Mouse (Mus musculus): ENCODE results near the gene Pde2a.

The Pde2a gene

GRCm38 (mm10) chr7:101476493-101476892 lies 55.0 kb downstream of the Pde2a start:
- no peak for DNase-seq

GRCm38 (mm10) chr7:101477200-101477599 lies 55.7 kb downstream of the Pde2a start:
- no peak for DNase-seq

GRCm38 (mm10) chr7:101478099-101478498 lies 56.6 kb downstream of the Pde2a start:
- no peak for DNase-seq

- no peak for DNase-seq
These were observed 58.4 kb downstream of the Pde2a start for GRCm38 (mm10) chr7:101479841-101480240.

GRCm38 (mm10) chr7:101480671-101481070 lies 59.2 kb downstream of the Pde2a start:
- DNase-seq, result no peak

- no peak for DNase-seq
These were observed 60.5 kb downstream of the Pde2a start for GRCm38 (mm10) chr7:101481872-101482498.

GRCm38 (mm10) chr7:101482499-101483081 lies 61.1 kb downstream of the Pde2a start:
- peak; percentile 38 to 69 for DNase-seq

- DNase-seq, result no peak
These were observed 62.1 kb downstream of the Pde2a start for GRCm38 (mm10) chr7:101483498-101484115.

GRCm38 (mm10) chr7:101487102-101487501 lies 65.6 kb downstream of the Pde2a start:
- DNase-seq, result peak; percentile 30 to 48

- no peak for DNase-seq
These were observed 69.5 kb downstream of the Pde2a start for GRCm38 (mm10) chr7:101490952-101491351.

GRCm38 (mm10) chr7:101498385-101498784 lies 76.9 kb downstream of the Pde2a start:
- no peak for DNase-seq

- peak; percentile 34 to 69 for DNase-seq
These were observed 77.8 kb downstream of the Pde2a start for GRCm38 (mm10) chr7:101499251-101499650.

GRCm38 (mm10) chr7:101499701-101500100 lies 78.2 kb downstream of the Pde2a start:
- DNase-seq, result peak in 1 of 2 experiments; percentile 44

GRCm38 (mm10) chr7:101501236-101501635 lies 79.7 kb downstream of the Pde2a start:
- no peak for DNase-seq

- no peak for DNase-seq
These were observed 80.2 kb downstream of the Pde2a start for GRCm38 (mm10) chr7:101501675-101502074.

- DNase-seq, result peak; percentile 60 to 67
These were observed 81.9 kb downstream of the Pde2a start for GRCm38 (mm10) chr7:101503351-101503750.

GRCm38 (mm10) chr7:101503803-101504202 lies 82.3 kb downstream of the Pde2a start:
- DNase-seq, result no peak

- DNase-seq, result peak; percentile 53 to 56
These were observed 83.0 kb downstream of the Pde2a start for GRCm38 (mm10) chr7:101504507-101504906.

GRCm38 (mm10) chr7:101509212-101509611 lies 87.7 kb downstream of the Pde2a start:
- DNase-seq, result no peak

- no peak for DNase-seq
These were observed 92.2 kb downstream of the Pde2a start for GRCm38 (mm10) chr7:101513655-101514054.

GRCm38 (mm10) chr7:101514768-101515167 lies 93.3 kb downstream of the Pde2a start:
- DNase-seq, result no peak

GRCm38 (mm10) chr7:101515295-101515694 lies 93.8 kb downstream of the Pde2a start:
- DNase-seq, result no peak

GRCm38 (mm10) chr7:101516460-101516859 lies 95.0 kb downstream of the Pde2a start:
- peak in 1 of 2 experiments; percentile 33 for DNase-seq

GRCm38 (mm10) chr7:101521696-101522095 lies 100.2 kb downstream of the Pde2a start:
- no peak for DNase-seq
